Mouse (Mus musculus): Measurements from ENCODE around the gene Smpd1. TPM values are rescaled to one million over a fixed set of nuclear protein-coding genes. Genes with fewer than 3 reads are reported as not detected.

The Smpd1 gene
- total RNA-seq (2023) = 16.9 TPM

GRCm38 (mm10) chr7:105554212-105554942 lies at the start of gene Smpd1:
Gene Smpd1 (plus strand): TSS chr7:105554360.

GRCm38 (mm10) chr7:105581094-105581703 lies 27.0 kb downstream of the Smpd1 start, which contains the start of gene Apbb1:
Gene Apbb1 (minus strand): TSS chr7:105581653.

Other genes with a start within 250 kb of the Smpd1 start
- gene Olfr689, start 243.2 kb upstream of the Smpd1 start, total RNA-seq (2023) = not detected
- gene Olfr690, start 220.3 kb upstream of the Smpd1 start, total RNA-seq (2023) = not detected
- not detected for gene Olfr691, start 212.1 kb upstream of the Smpd1 start, total RNA-seq (2023)
- not detected for gene Olfr692, start 186.1 kb upstream of the Smpd1 start, total RNA-seq (2023)
- not detected for gene Gm5901, start 179.3 kb upstream of the Smpd1 start, total RNA-seq (2023)
- gene Fam160a2, start 154.3 kb upstream of the Smpd1 start, total RNA-seq (2023) = 31.0 TPM
- not detected for gene Cnga4, start 149.8 kb upstream of the Smpd1 start, total RNA-seq (2023)
- not detected for gene Cckbr, start 128.6 kb upstream of the Smpd1 start, total RNA-seq (2023)
- gene Cavin3, start 72.1 kb upstream of the Smpd1 start, total RNA-seq (2023) = not detected
- 2.1 TPM for gene Apbb1, start 27.3 kb downstream of the Smpd1 start, total RNA-seq (2023)
- not detected for gene Hpx, start 45.8 kb downstream of the Smpd1 start, total RNA-seq (2023)
- 16.6 TPM for gene Trim3, start 79.2 kb downstream of the Smpd1 start, total RNA-seq (2023)
- gene Timm10b, start 85.7 kb downstream of the Smpd1 start, total RNA-seq (2023) = 54.6 TPM
- gene Arfip2, start 86.1 kb downstream of the Smpd1 start, total RNA-seq (2023) = 34.6 TPM
- 6.8 TPM for gene Gm45799, start 86.2 kb downstream of the Smpd1 start, total RNA-seq (2023)
- gene Dnhd1, start 96.5 kb downstream of the Smpd1 start, total RNA-seq (2023) = 2.9 TPM
- 91.8 TPM for gene Ilk, start 182.2 kb downstream of the Smpd1 start, total RNA-seq (2023)
- gene Rrp8, start 183.0 kb downstream of the Smpd1 start, total RNA-seq (2023) = 22.4 TPM
- 182 TPM for gene Taf10, start 190.0 kb downstream of the Smpd1 start, total RNA-seq (2023)
- gene Tpp1, start 197.9 kb downstream of the Smpd1 start, total RNA-seq (2023) = 64.8 TPM
- not detected for gene Dchs1, start 233.3 kb downstream of the Smpd1 start, total RNA-seq (2023)